Mouse (Mus musculus) cerebral cortex, adult 2 months (tissue): Measurements from ENCODE around the gene Samd14.

Experiments used
- WGBS: fragments of 180-500 bp; shearing (Covaris S2); methylation state at CpG from one replicate; pipeline ENCODE4 v1.1.7; 2018; 5-methylcytosine and 5-hydroxymethylcytosine counted together

The Samd14 gene

DNA sequence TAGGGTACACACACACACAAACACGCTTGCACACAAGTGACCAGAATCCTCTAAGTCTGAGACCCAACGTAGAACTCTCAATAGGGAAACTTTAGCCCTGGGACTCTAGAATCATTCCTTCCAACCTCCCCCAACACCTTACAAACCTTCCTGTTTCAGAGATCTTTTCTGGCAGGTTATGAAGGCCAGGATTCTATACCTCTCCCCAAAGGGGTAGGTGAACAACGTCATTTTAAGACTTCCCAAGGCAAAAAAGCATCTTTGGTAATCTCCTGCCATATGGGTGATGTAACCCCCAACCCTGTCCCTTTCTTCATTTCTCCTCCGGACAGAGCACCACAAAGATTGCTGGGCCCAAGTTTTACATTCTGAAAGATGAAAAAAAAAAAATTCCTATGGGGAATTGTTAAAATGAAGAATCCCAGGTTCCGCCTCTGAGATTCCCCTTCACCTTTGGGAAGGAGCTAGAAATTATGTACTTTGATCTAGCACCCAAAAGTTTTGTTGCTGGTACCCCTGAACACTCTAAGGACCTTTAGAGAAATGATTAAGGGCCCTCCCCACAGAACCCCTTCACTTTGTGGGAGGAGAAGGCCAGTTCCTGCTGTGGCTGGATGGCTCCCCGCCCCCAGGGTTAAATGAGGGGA lies 19.5 kb upstream of the Samd14 start:
- WGBS, result 29% methylated on average over 6 of the region's 6 CpGs

DNA sequence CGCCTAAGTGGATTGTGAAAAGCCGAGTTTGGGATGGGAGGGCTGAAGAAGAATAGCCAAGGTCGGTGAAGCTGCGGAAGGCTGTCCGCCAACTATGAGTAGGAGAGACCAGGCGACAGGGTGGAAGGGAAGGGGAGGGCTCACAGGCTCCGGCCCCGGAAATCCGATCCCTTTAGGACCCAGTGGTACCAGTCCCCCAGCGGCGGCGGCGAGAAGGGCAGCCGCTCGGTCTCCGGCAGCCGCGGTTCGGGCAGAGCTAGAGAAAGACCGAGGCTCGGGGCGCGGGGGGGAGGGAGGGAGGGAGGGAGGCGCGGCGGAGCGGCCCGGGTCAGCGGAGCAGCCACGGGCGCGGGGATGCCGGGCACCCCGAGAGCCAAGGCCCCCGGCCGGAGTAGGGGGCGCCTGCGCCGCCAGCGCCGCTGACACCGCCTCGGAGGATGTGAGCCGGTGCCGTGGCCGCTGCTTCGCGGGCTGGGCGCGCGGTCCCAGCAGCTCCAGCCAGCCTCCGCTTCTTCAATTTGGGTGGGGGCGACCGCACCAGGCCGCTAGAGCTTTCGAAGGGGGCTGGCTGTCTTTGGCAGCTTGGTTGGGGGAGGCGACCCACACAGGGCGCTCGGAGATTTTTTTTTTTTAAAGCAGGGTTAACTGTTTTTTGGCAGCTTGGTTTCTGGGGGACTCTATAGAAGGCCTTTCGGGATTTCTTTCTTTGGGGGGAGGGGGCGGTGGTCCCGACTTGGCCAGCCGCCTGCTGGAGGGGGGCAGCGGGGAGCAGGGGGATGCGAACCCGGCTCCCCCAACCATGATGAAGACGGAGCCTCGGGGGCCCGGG lies 18.7 kb upstream of the Samd14 start, which contains the start of gene Ppp1r9b:
Gene Ppp1r9b, plus strand, starts transcription at position 287 of the 829 bp plus-strand sequence.
- under 1% methylated on average over 65 of the region's 69 CpGs for WGBS

DNA sequence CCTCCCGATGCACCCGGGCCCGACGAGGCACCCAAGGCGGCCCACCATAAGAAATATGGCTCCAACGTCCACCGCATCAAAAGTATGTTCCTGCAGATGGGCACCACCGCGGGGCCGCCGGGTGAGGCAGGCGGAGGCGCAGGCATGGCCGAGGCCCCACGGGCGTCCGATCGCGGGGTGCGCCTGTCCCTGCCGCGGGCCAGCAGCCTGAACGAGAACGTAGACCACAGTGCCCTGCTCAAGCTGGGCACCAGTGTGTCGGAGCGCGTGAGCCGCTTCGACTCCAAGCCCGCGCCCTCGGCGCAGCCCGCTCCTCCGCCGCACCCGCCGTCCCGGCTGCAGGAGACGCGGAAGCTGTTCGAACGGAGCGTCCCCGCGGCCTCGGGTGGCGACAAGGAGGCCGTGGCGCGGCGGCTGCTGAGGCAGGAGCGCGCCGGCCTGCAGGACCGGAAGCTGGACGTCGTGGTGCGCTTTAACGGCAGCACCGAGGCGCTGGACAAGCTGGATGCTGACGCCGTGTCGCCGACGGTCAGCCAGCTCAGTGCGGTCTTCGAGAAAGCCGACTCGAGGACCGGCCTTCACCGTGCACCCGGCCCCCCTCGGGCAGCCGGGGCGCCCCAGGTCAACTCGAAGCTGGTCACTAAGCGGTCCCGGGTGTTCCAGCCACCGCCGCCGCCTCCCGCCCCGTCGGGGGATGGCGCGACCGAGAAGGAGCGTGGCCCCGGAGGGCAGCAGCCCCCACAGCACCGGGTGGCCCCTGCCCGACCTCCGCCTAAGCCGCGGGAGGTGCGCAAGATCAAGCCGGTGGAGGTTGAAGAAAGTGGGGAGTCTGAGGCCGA lies 17.8 kb upstream of the Samd14 start:
- under 1% methylated on average over 99 of the region's 99 CpGs for WGBS

DNA sequence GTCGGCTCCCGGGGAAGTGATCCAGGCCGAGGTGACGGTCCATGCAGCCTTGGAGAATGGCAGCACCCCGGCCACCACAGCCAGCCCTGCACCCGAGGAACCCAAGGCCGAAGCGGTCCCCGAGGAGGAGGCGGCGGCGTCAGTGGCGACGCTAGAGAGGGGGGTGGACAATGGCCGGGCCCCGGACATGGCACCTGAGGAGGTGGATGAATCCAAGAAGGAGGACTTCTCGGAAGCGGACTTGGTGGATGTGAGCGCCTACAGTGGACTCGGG lies 17.3 kb upstream of the Samd14 start:
- WGBS, result under 1% methylated on average over 20 of the region's 20 CpGs

DNA sequence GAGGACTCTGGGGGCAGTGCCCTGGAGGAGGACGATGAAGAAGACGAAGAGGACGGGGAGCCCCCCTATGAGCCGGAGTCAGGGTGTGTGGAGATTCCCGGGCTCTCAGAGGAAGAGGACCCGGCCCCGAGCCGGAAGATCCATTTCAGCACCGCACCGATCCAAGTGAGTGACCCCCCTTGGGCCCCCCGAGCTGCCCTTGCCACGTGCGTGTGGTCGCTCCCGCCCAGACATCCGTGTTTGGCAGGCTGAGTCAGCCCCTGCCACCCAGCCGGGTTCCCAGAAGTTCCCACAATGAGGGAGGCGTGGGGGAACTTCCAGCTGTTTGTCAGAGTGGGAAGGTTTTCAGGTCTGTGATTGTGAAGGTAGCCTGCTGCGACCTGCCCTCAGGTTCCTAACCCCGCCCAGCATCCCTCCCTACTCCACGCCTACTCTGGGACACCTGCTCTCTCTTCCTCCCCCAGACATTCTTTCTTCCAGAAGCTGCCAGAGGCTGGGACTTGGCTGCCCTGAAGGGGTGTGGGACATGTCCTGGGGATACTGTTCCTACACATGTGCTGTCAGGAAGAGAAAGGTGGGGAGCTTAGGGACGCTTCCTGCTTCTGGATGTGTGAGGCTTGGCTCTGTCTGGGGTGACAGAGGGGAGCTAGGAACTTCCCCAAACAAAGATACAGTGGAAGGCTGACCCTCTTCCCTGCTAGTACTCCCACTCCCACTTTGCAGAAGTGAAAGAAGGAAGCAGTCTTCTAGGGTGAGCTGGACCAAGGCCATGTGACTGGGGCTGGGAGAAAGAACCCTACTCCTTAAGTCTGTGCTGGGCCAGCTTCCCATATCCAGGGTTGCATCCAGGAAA lies 16.7 kb upstream of the Samd14 start:
- WGBS, result 1% methylated on average over 22 of the region's 22 CpGs

DNA sequence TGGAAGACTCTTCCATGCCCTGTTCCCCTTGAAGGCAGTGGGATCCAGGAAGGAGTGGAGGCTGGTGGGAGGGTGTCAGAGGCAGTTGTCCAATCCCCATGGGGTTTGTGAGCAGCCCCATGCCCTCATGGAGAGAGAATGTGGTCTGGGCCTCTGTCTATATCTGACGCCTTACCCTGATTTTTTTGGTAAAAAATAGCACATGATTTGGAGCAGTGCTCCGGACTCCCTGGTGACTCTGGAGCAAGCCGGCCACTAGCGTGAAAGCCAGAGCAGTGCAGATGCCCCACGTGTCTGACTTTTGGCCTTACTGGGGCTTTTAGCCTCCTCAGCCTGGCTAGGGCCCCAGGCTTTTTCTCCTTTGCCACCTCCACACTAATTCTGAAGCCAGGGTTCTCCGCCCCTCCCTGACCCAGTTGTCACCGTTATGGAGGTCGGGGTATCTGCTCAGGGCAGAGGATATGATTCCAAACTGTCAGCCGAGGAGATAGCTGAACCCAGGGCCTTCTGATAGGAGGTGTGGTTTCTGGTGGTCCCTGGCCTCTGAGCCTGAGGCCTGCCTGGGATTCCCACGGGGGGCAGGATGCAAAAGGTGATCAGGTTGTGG lies 15.4 kb upstream of the Samd14 start:
- whole genome bisulfite sequencing, result 17% methylated on average over 10 of the region's 10 CpGs

DNA sequence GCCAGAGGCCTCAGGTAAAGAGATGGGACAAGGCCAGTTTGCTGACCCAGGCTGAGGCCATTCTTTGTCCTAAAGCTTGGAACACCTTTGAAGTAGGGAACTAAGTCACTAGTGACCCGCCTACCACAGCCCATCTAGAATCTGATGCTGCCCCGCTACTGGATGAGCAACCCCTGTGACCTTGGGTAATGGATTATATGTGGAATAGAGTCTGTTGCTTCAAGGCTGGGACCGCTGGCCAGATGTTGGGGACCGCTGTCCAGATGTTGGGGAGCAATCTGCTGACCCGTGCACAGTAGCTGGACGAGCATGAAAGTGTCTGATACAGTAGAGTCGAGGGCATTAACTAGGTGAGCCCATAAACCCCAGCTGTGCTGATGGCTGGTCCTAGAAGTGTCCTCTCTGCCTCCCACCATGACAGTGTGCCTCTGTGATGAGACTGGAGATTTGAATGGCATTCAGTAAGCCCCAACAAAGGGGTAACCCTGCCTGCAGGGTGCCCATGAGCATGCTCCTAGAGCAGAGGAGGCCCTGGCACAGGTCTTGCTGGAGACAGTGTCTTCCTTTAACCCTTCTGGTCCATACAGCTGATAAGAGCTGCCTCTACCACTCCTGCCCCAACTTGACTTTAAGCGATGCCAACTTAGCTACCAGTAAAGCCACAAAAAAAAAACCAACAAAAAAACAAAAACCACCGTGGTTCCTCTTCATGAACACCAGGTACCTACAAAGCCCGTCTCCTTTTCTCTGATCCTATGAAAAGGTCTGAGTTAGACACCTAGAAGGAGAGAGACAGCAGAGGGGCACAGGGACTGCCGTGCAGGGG lies 14.5 kb upstream of the Samd14 start:
- 56% methylated on average over 11 of the region's 11 CpGs for WGBS

DNA sequence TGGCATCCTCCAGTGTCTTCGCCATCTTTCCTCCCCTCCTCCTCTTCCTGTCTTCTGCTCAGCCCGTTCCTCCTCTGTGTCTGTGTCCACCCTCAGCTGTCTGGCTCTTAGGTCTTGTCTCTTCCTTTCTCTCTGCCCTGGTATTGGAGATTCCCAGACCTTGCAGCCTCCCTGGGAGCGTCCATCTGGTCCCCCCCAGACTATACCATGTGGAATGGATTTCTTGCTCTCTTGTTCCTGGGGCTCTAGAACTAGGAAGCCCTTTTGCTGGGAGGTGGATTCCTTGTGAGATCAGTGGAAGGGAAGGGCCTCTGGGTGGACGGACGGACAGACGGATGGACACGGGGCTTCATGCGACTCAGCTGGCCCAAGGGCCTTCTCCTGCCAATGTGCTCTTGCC lies 13.6 kb upstream of the Samd14 start:
- WGBS, result 65% methylated on average over 8 of the region's 8 CpGs

DNA sequence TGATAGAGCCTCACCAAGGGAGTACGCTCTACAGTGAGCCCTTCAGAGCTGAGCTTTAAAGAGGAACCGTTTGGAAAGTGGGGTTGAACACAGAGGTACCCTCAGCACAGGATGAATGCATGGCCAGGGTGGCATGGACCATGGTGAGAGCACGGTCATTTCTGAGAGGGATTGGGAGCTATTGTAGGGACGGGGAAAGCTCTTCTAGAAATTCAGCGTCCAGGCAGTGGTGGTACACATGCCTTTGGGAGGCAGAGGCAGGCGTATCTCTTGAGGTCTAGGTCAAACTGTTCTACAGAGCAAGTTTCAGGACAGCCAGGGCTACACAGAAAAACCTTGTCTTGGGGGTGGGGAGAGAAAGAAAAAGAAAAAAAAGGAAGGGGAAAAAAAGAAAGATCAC lies 12.7 kb upstream of the Samd14 start:
- WGBS, result 86% methylated on average over 6 of the region's 6 CpGs

DNA sequence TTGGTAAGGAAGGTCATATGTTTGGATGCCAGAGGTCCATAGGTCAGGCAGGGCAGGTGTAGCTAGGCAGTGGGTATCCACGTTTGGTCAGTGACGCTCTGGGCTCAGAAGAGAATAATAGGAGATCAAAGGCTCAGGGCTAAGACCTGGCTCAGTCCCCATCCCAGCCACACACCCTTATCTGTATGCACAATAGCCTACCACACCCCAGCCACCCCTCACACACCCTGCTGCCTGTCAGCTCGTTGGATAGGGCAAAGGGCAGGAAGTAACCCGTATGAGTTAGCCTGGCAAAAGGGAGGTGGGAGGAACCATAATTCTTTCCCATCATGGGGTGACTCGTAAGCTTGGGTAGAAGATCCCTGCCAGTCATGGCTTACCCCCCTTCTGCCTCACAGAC lies 12.1 kb upstream of the Samd14 start:
- 40% methylated on average over 5 of the region's 5 CpGs for WGBS

DNA sequence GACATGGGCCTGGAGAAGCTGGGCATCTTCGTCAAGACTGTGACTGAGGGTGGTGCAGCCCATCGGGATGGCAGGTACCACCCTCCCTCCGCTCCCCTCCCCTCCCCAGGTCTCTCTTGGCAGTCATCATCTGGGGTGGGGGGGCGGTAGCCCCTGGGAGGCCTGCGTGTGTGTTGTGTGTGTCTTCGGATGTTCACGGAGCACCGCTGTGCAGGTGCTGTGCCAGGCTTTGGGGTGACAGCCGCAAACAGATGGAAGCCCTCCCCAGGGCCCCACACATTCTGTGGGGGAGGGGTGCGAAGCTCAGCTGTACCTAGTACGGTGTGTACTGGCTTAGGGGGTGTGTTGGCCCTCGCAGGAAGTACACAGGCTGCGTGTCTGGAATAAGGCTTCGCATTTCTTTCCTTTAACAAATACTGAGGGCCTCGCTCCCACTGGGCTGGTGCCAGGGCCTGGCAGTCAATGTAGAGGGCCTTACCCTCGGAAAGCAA lies 11.6 kb upstream of the Samd14 start:
- WGBS, result 27% methylated on average over 16 of the region's 16 CpGs

DNA sequence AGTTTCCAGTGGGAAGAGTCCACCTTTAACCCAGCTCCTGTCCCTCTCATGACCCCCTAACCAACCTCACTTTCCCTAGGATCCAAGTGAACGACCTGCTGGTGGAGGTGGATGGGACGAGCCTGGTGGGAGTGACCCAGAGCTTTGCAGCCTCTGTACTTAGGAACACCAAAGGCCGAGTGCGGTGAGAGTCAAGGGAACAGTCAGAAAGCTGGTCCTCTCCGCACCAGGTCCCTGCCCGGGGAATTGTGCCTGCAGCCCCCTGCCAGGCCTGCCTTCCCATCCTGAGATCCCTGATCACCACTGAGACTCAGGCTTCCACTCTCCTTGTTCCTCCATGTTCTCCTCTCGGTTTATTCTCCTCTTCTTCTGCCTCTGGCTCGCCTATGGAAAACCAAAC lies 9.6 kb upstream of the Samd14 start:
- WGBS, result 74% methylated on average over 8 of the region's 8 CpGs

DNA sequence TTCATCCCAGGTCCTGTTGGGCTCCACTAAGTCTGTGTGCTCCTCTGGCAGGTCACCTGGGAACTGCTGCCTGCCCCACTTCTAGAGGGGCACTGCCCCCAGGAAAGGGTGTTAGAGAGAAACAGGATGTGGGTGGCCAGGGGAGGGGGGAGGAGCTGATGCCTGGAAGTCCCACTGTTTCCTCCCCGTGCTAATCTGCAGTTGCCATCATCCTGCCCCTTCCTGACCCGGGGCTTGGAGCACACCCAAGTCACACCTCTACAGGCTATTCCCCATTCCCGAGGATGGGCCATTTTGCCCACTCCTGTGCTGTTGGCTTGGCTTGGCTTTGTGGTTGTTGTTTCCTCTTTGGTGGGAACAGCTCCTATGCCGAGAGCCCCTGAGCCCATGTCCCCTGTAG lies 9.1 kb upstream of the Samd14 start:
- 31% methylated on average over 4 of the region's 4 CpGs for WGBS

DNA sequence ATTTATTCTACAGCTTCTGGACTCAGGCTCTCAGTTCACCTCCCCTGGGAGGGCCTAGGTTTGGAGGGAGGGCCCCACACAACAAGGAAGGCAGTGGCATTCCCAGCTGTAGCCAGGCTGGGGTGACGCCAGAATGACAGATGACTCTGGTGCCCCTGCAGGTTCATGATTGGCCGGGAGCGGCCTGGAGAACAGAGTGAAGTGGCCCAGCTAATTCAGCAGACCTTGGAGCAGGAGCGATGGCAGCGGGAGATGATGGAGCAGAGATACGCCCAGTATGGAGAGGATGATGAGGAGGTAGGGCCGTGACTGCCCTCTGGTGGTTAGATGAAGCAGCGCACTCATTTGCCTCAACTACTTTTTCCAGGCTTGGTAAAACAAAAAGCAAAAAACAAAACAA lies 8.6 kb upstream of the Samd14 start:
- WGBS, result 8% methylated on average over 8 of the region's 8 CpGs

DNA sequence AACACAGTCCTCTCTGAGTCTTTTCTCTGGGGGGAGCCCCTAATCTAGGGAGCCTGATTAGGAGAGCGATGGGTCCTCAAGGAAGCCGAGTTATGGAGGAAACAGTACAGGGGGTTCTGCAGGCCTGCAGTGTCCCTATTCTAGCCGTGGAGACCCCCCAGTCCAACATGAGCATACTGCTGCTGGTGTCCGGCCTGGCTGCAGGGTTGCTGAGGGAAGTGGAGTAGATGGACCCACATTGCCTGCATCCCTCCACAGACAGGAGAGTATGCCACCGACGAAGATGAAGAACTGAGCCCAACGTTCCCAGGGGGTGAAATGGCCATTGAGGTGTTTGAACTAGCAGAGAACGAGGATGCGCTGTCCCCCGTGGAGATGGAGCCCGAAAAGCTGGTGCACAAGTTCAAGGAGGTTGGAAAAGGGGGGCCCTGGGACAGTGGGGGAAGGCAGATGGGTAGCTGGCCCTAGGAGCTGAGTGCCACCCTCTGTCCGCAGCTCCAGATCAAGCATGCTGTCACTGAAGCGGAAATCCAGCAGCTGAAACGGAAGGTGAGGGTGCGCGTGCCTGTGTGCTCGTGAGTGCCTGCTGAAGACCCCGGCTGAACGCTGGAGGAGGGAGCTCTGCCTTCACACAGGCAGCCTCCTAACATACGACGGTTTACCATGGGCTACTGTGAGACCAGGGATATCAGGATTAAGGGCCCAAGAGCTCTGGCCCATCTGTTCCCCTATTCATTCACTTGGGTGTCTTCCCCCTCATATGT lies 7.9 kb upstream of the Samd14 start:
- WGBS, result 88% methylated on average over 21 of the region's 21 CpGs

DNA sequence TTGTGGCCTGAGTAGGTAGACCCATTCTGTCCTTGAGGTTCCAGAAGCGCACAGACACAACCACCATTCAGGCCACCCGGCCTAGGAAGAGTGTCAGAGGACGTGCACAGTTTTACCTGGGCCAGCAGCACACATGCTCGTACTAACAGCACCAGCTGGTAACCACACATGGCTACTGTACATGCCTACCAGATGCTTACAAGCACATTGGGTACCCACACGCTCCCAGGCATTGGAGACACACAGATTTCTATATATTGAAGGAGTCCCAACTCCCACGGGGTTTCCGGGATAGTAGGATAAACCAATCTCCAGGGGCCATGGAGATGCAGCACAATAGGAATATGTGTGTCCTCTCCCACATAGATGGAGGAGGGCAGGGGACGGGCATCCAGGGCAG lies 7.0 kb upstream of the Samd14 start:
- WGBS, result 67% methylated on average over 8 of the region's 8 CpGs

DNA sequence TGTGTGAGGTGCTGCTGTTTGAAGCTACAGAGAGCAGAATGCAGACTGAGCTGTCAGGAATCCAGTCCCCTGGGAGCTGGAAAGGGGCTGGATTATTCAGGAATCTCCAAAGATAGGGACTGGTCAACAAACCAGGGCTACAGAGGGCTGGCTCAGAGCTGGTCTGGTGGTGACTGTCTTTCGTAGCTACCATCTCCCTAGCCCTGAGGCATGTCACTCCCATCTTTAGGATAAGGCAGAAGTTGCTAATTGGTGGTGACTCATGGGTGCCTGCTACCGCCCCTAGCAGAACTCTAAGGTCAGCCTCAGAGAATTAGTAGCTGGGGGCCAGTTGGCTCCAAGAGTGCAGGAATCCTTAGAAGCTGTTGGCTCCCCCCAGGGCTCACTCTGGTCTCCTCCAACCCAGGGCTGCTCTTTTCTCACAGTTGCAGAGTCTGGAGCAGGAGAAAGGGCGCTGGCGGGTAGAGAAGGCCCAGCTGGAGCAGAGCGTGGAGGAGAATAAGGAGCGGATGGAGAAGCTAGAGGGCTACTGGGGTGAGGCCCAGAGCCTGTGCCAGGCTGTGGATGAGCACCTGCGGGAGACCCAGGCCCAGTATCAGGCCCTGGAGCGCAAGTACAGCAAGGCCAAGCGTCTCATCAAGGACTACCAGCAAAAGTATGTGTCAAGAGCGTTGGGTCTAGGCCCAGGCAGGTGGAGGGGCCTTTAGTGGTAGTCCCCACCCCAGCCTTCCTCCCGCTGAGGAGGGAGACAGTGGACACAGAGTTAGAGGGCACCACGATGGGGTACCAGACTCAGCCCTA lies 5.3 kb upstream of the Samd14 start:
- WGBS, result 75% methylated on average over 12 of the region's 12 CpGs

DNA sequence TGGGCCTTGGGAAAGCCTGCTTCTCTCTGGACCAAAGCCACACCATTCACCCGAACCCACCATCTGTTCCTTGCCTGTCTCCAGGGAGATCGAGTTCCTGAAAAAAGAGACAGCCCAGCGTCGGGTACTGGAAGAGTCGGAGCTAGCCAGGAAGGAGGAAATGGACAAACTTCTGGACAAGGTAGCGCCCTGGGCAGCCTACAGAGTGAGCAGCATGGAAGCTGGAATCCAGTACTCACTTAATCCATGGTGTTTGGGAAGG lies 4.8 kb upstream of the Samd14 start:
- 36% methylated on average over 6 of the region's 6 CpGs for WGBS

DNA sequence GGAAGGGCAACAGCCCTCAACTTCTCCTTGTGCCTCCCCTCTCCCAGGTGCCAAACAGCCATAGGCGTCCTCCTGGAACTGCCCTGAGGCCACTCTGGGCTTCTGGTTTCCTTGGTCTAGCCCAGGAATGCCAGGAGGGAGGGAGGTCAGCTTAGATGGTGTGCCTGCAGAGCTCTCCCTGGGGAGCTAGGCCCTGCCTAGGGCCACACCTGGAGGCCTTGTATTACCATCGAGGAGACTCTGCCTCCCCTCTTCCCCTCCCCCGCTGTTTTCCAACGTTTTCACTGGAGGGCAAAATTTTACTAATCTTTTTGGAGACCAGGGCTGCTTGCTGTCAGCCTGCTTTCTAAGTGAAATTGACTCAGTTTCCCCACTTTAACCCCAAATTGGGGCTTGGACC lies 3.6 kb upstream of the Samd14 start:
- 47% methylated on average over 4 of the region's 4 CpGs for WGBS
